Mouse (Mus musculus): ENCODE measurements around the gene Esp34.

Esp34 gene

DNA sequence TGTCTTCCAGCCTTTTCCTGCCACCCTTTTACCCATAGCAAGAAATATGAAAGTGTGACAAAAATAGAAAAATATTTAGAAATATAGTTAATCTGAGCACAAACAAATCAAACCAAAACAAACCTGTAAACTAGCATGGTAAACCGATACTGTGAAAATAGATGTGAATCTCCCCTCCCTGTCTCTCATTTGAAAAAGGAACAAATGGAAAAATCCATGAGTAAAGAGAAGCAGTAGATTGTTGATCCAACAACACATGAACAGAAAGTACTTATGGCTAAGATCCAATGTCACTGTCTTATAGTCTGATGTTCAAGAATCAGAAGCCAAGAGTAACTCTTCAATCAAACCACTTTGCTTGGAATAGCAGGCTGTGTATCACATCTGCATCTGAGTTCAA lies at the start of gene Esp34:
Esp34 (plus strand) TSS at position 301 of the 400 bp plus-strand sequence.
- no peak for DNase-seq (ENCODE audit: low spot score)

DNA sequence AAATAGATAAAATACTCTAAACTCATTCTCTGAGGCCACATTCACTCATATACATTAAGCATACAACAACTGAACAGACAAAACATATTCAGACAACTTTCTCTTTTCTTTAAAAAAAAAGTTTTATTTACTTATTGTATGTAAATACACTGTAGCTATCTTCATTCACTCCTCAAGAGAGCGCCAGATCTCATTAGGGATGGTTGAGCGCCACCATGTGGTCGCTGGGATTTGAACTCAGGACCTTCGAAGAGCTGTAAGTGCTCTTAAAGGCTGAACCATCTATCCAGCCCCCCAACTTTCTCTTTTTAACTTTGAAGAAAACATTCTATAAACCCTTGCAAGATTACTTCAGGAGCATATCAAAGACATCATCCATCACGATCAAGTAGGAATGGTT lies 8.5 kb downstream of the Esp34 start:
- no peak for DNase-seq (ENCODE audit: low spot score)
